Mouse (Mus musculus) liver, embryonic 15.5 days (tissue): Measurements from ENCODE around the gene Itgb6. TPM values are rescaled to one million over a fixed set of nuclear protein-coding genes. Genes with fewer than 3 reads are reported as not detected.

Source experiments
- ATAC-seq: fragments of 200-750 bp; cut with Nextera tagmentation; 2 replicates; pipeline ENCODE4 v1.8.0; 2017; ENCODE audit warnings: moderate number of reproducible peaks, mild to moderate bottlenecking, moderate library complexity; ENCODE audit not compliant: insufficient read depth
- H3K27ac ChIP-seq: fragments of 300-500 bp; sonication (generic); replicated peaks from 2 replicates; pipeline ENCODE4 v1.5.1; 2015; ENCODE audit warnings: mild to moderate bottlenecking, inconsistent platforms
- H3K27me3 ChIP-seq: fragments of 300-500 bp; sonication (generic); 2 replicates; pipeline ENCODE4 v1.6.1; 2015; ENCODE audit warnings: mild to moderate bottlenecking, inconsistent platforms
- H3K36me3 ChIP-seq: fragments of 300-500 bp; sonication (generic); replicated peaks from 2 replicates; pipeline ENCODE4 v1.6.1; 2015; ENCODE audit warnings: moderate library complexity, mild to moderate bottlenecking, inconsistent platforms
- H3K4me1 ChIP-seq: fragments of 300-500 bp; sonication (generic); replicated peaks from 2 replicates; pipeline ENCODE4 v1.6.1; 2015; ENCODE audit warnings: inconsistent platforms
- H3K4me2 ChIP-seq: fragments of 300-500 bp; sonication (generic); 2 replicates; pipeline ENCODE4 v1.6.1; 2015; ENCODE audit warnings: moderate library complexity, mild to moderate bottlenecking, inconsistent platforms
- H3K4me3 ChIP-seq: fragments of 300-500 bp; sonication (generic); replicated peaks from 2 replicates; pipeline ENCODE4 v1.5.1; 2015; ENCODE audit warnings: mild to moderate bottlenecking, inconsistent platforms
- H3K9ac ChIP-seq: fragments of 300-500 bp; sonication (generic); 2 replicates; pipeline ENCODE4 v1.6.1; 2015; ENCODE audit warnings: moderate library complexity, mild to moderate bottlenecking, inconsistent platforms
- H3K9me3 ChIP-seq: fragments of 300-500 bp; sonication (generic); replicated peaks from 2 replicates; pipeline ENCODE4 v1.6.1; 2016; ENCODE audit warnings: inconsistent platforms
- WGBS: fragments of 180-500 bp; shearing (Covaris S2); methylation state at CpG from one replicate; pipeline ENCODE4 v1.1.7; 2015; ENCODE audit warnings: mixed read lengths; ENCODE audit not compliant: insufficient replicate concordance; 5-methylcytosine and 5-hydroxymethylcytosine counted together
- polyA plus RNA-seq: library from polyadenylated mRNA; unstranded; fragments of >200 nt; fragmentation: Nextera tagmentation; extraction: Ambion mirVana; gene quantifications from 2 replicates; pipeline ENCODE4 v1.2.1, GENCODE M21; 2015

Itgb6 gene
- polyA plus RNA-seq, 1 experiment from 2014 or later: 0.17 TPM

DNA sequence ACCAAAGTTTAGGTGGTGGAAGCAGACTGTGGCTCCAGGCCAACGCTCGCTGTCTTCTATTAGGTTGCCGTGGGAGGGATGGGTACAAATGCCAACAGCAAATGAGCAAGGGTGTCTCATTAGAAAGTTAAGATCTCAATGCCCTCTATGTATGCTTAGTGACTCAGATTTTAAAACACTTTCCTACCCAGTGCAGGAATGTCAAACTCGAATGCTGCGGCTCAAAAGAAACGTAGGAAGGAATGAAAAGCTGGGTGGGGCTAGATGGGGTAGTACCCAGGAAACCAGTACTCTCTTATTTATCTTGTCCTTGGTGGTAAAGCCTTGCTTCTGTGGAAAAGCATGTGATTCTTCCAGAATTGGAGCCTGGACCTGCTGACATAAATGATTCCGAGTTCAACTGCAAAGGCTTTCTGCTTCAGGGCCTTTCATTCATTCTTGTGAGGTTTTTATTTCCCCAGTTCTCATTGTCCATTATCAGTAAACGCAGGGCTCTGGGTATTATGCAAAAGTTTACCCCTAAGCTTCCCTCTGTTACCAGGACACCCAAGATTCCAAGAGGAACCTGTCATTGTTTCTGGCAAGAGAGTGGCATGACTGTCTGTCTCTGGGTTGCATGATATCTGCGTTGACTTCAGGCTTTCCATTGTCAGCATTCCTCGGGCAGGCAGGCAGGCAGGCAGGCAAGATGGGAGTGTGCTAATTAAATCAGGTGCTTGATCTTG is 82.7 kb downstream of the Itgb6 start:
- Histone ChIP-seq H3K4me1 (no peaks in the 10 kb centered on the region), H3K4me3 (no peak overlapping the region), H3K4me2 (no peak overlapping the region), H3K27ac (no peak overlapping the region), H3K9me3 (no peaks in the 10 kb centered on the region), H3K27me3 (no peaks in the 10 kb centered on the region), H3K9ac (no peak overlapping the region), H3K36me3 (no peaks in the 10 kb centered on the region)
- ATAC-seq: no peak
- WGBS: 54% methylated on average over 10 of the region's 10 CpGs

DNA sequence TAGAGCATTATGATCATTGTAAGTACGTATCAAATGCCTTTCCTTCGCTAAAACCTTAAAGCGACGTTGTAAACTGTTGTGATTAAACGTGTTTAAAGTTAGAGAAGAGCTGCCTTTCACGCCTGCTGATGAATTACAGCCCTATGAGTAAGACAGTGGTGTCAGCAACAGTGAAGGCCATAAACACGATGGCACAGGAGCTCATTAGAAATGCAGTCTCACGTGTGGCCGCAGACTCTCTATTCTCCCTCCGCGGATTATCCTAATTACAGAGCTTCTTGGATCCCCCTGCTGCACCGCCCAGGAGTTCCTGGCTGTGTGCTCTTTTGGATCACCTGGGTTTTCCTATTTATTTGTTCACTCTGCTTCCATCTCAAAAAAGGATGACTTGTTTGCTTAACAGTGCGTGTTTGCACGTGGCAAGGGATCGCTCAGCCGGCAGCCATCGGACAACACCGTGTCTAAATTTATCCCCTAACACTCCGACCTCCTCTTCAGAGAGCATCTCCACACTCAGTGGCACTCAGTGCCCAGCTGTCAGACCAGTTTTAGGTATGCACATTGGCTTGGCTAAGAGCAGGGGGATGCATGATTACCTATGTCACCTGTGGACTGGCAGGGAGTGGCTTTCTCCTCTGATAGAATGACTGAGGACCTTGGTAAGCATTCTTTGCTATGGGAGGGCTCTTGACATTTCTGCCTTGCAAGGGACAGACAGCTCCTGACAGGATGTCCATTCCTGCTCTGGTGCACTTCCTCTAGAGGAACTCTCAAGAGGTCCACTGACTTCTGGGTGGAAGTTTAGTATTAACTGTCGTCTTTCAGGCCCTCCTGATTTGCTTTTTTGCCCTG is 85.3 kb downstream of the Itgb6 start:
- no peak overlapping the region for H3K4me2 ChIP-seq
- H3K4me1 ChIP-seq: no peaks in the 10 kb centered on the region
- no peak overlapping the region for H3K9ac ChIP-seq
- no peaks in the 10 kb centered on the region for H3K36me3 ChIP-seq
- no peak overlapping the region for H3K27ac ChIP-seq
- 61% methylated on average over 20 of the region's 20 CpGs for WGBS
- no peaks in the 10 kb centered on the region for H3K27me3 ChIP-seq
- H3K4me3 ChIP-seq: no peak overlapping the region
- ATAC-seq: no peak
- H3K9me3 ChIP-seq: no peaks in the 10 kb centered on the region

DNA sequence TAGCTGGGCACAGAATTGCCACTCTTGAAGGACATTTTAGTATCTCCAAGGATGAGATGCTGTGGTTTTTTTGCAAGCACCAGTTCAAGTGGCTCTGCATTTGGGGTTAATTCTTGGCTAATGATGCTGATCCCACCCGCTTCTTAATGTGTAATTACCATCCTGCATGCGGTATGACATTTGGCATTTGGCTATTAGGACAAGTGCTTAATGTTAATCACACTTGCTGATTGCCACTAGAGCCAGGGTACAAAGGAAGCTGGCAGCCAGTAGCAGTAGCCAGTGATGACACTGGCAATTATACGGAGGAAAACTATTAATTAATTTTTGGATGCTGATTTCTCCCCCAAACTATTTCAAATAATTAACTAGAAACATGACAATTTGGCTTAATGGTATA is 86.0 kb downstream of the Itgb6 start:
- H3K27me3 ChIP-seq: no peaks in the 10 kb centered on the region
- no peaks in the 10 kb centered on the region for H3K4me1 ChIP-seq
- ATAC-seq: no peak
- no peak overlapping the region for H3K27ac ChIP-seq
- no peaks in the 10 kb centered on the region for H3K9me3 ChIP-seq
- H3K9ac ChIP-seq: no peak overlapping the region
- no peak overlapping the region for H3K4me3 ChIP-seq
- H3K36me3 ChIP-seq: no peaks in the 10 kb centered on the region
- no peak overlapping the region for H3K4me2 ChIP-seq
- WGBS: 68% methylated on average over 3 of the region's 3 CpGs

DNA sequence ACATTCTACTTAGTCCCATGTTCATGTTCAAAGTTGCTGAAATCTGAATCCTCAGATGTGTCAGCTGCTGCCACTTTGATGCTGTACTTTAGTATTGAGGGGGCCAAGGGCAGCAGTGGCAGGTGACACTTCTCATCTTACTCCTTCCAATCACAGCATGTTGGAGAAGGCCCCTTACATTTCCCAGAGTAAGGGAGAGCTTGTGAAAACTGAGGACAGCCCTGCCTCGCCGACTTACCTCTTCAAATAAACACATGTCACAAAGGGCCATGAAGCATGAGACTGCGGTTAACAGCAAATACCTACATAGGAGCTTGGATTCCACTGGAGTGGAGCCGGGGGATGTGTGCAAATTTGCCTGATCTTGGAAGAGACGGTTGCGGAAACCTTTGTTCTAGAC is 86.4 kb downstream of the Itgb6 start:
- H3K9ac ChIP-seq: no peak overlapping the region
- no peak overlapping the region for H3K4me2 ChIP-seq
- no peaks in the 10 kb centered on the region for H3K36me3 ChIP-seq
- 66% methylated on average over 6 of the region's 6 CpGs for WGBS
- ATAC-seq: no peak
- H3K27ac ChIP-seq: no peak overlapping the region
- H3K4me1 ChIP-seq: no peaks in the 10 kb centered on the region
- no peak overlapping the region for H3K4me3 ChIP-seq
- no peaks in the 10 kb centered on the region for H3K27me3 ChIP-seq
- H3K9me3 ChIP-seq: no peaks in the 10 kb centered on the region

DNA sequence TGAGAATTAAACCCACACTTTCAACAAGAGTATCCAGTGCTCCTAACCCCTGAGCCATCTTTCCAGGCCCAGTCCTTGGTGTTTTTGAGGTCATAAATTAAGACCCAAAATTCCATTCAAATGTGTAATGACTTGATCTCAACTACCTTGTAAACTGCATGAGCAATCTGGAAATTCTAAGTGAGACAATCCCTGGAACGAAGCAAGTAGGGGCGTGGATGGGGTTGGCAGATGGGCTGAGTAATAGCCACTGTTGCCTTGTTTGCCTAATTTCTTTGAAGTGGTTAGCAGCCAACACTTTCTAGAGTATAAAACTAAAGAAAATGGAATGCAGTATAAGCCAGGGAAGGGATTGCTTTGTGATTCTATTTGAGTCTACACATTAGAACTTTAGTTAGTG is 89.7 kb downstream of the Itgb6 start:
- WGBS: 80% methylated on average over 2 of the region's 2 CpGs

DNA sequence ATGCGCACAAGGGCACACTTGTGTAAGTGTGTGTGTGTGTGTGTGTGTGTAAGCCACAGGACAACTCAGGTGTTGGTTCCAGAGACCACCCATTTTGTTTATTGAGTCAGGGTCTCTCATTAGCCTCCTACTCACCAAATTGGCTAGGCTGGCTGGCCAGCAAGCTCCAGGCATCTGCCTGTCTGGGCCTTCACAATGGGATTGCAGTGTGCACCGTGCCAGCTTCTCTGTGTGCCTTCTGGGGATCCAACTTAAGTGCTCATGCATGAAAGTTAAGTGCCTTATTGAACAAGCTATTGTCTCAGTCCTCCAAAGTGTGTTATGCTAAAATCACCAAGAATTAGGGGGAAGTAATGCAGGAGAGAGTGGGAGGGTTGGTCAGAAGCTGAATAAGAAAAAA is 92.1 kb downstream of the Itgb6 start:
- H3K4me3 ChIP-seq: no peak overlapping the region
- no peaks in the 10 kb centered on the region for H3K9me3 ChIP-seq
- H3K27me3 ChIP-seq: no peaks in the 10 kb centered on the region
- ATAC-seq: no peak
- no peak overlapping the region for H3K4me2 ChIP-seq
- H3K27ac ChIP-seq: no peak overlapping the region
- no peaks in the 10 kb centered on the region for H3K36me3 ChIP-seq
- H3K4me1 ChIP-seq: no peaks in the 10 kb centered on the region
- WGBS: 72% methylated on average over 2 of the region's 2 CpGs
- H3K9ac ChIP-seq: no peak overlapping the region

More for the DNA sequence above, 89.7 kb downstream of the Itgb6 start:
- Histone ChIP-seq H3K9ac (no peak overlapping the region), H3K36me3 (no peaks in the 10 kb centered on the region), H3K27me3 (no peaks in the 10 kb centered on the region), H3K4me2 (no peak overlapping the region), H3K27ac (no peak overlapping the region), H3K4me1 (no peaks in the 10 kb centered on the region), H3K9me3 (no peaks in the 10 kb centered on the region), H3K4me3 (no peak overlapping the region)
- no peak for ATAC-seq

DNA sequence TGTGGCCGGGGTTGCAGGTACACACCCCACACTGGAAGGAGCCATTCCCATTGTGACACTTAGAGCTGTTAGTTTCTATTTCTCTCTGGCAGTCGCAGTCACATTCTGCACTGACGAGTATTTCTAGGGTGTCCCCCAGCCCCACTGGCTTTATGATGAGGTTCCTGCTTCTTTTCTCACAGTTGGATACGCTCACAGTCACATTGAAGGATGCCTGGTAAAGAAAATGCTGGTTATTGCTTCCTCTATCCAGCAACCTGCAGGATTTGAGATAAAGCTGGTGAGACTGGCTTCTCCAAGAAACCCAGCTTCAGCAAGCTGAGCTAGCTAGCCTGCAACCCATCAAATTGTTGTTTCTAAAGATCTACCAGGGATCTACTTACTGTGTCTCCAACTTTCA is 94.5 kb downstream of the Itgb6 start:
- H3K4me3 ChIP-seq: no peak overlapping the region
- H3K4me2 ChIP-seq: no peak overlapping the region
- H3K9ac ChIP-seq: no peak overlapping the region
- no peak overlapping the region for H3K27ac ChIP-seq
- H3K4me1 ChIP-seq: no peaks in the 10 kb centered on the region
- WGBS: 33% methylated on average over 4 of the region's 4 CpGs
- H3K36me3 ChIP-seq: no peaks in the 10 kb centered on the region
- ATAC-seq: no peak
- no peaks in the 10 kb centered on the region for H3K9me3 ChIP-seq
- no peaks in the 10 kb centered on the region for H3K27me3 ChIP-seq

DNA sequence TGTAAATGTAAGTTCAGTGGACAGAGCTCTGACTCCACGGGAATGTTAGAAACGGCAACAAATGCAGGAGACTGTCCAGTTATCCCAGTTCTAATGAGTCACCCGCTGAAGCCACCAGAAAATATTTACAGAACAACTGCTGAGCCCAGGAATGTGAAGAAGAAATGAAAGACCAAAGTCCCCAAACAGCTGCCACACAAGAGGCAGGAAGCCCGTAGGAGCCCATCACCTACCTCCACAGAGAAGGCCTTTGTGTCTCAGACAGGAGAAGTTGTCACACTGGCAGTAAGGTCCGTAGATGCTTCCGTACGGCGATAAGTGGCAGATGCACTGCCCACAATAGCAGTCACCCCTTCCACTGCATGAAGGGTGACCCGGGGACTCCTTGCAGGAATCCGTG is 94.9 kb downstream of the Itgb6 start:
- H3K36me3 ChIP-seq: no peaks in the 10 kb centered on the region
- H3K4me1 ChIP-seq: no peaks in the 10 kb centered on the region
- no peak overlapping the region for H3K4me2 ChIP-seq
- no peak overlapping the region for H3K27ac ChIP-seq
- no peak overlapping the region for H3K4me3 ChIP-seq
- no peak for ATAC-seq
- H3K27me3 ChIP-seq: no peaks in the 10 kb centered on the region
- no peaks in the 10 kb centered on the region for H3K9me3 ChIP-seq
- no peak overlapping the region for H3K9ac ChIP-seq
- 48% methylated on average over 10 of the region's 10 CpGs for WGBS

DNA sequence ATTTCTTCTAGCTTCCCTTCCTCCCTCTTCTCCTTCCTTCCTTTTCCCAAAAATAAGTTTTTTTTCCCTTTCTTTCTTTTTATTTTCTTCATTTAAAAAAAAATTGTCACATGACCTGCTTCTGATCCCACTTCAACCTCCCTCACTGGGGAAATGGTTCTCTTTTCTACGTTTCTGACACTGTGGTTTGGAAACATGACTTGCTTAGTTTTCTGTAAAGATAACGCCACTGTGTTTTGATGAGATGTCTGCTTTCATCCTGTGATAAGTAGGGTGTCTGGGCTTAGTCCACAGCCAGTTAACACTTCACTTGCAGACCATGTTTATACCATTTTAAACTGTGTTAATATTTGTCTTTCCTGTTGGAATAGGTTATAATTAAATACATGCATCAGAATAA is 96.7 kb downstream of the Itgb6 start:
- no peak overlapping the region for H3K27ac ChIP-seq
- no peak overlapping the region for H3K4me2 ChIP-seq
- H3K9ac ChIP-seq: no peak overlapping the region
- H3K4me3 ChIP-seq: no peak overlapping the region
- WGBS: 5% methylated on average over 2 of the region's 2 CpGs
- no peaks in the 10 kb centered on the region for H3K36me3 ChIP-seq
- ATAC-seq: no peak
- H3K27me3 ChIP-seq: no peaks in the 10 kb centered on the region
- no peaks in the 10 kb centered on the region for H3K4me1 ChIP-seq
- no peaks in the 10 kb centered on the region for H3K9me3 ChIP-seq

DNA sequence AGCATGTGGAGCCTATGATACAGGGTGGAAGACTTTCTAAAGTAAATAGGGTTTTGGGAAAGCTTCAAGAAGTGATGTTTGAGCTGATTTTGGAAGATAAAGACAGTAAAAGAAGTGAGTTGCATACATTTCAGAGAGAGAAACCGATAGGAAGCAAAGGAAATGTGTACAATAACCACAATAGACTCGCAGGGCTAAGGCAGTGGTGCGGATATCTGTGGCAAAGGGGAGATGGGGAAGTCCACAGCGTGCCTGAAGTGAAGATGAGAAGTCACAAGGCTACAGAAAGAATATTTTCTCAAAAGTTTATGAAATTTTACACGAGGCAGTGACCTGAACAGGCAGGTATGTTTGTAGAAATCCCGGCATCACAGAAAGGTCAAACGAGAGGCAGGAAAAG is 100.3 kb downstream of the Itgb6 start:
- no peaks in the 10 kb centered on the region for H3K36me3 ChIP-seq
- H3K4me3 ChIP-seq: no peak overlapping the region
- H3K4me2 ChIP-seq: no peak overlapping the region
- 6% methylated on average over 7 of the region's 7 CpGs for WGBS
- H3K27ac ChIP-seq: no peak overlapping the region
- no peaks in the 10 kb centered on the region for H3K9me3 ChIP-seq
- H3K9ac ChIP-seq: no peak overlapping the region
- H3K27me3 ChIP-seq: no peaks in the 10 kb centered on the region
- H3K4me1 ChIP-seq: no peaks in the 10 kb centered on the region
- no peak for ATAC-seq

DNA sequence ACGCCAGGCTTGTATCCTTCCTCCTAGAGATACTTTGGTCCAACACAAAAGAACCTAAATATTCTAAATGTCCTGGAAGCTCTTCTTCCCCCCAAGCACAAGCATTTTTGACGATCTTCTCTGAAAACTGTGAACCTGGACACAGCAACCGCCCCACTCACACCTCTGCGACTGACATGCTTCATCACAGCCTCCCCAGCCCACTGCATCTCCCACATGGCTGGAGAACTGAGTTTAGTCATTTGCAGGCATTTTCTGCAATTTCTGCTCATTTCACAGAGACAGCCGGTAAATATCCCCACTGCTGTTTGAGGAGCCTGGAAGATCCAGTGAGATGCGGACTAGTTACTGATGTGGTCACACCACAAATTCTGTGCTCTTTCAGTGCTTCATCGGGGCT is 107.7 kb downstream of the Itgb6 start:
- H3K4me1 ChIP-seq: no peaks in the 10 kb centered on the region
- H3K27me3 ChIP-seq: no peaks in the 10 kb centered on the region
- no peak overlapping the region for H3K4me2 ChIP-seq
- 74% methylated on average over 7 of the region's 7 CpGs for WGBS
- H3K27ac ChIP-seq: no peak overlapping the region
- no peak overlapping the region for H3K4me3 ChIP-seq
- H3K9ac ChIP-seq: no peak overlapping the region
- ATAC-seq: no peak
- H3K36me3 ChIP-seq: no peaks in the 10 kb centered on the region
- H3K9me3 ChIP-seq: no peaks in the 10 kb centered on the region
